Mouse (Mus musculus) 3T3-L1 (cell line): ENCODE measurements at regions not wholly inside any gene's neighbourhood (a gene's known extent, or its start where the extent isn't known, plus 50 kb on each side); places are given as distances from the start of the nearest gene placed in this dataset.

ENCODE experiments used
- DNase-seq: peaks from one replicate; pipeline ENCODE4 v3.0.0-alpha.2; 2015; ENCODE audit warnings: low read depth, low spot score

GRCm38 (mm10) chr1:105075728-105076127 lies 280.8 kb downstream of the Rnf152 start:
- DNase-seq, result no peak

GRCm38 (mm10) chr1:105074326-105074725 lies 282.2 kb downstream of the Rnf152 start:
- DNase-seq, result no peak

- no peak for DNase-seq
Measured at GRCm38 (mm10) chr1:105070661-105071455, 285.7 kb downstream of the Rnf152 start.

- no peak for DNase-seq
Measured at GRCm38 (mm10) chr1:105067902-105068301, 288.6 kb downstream of the Rnf152 start.

DNA sequence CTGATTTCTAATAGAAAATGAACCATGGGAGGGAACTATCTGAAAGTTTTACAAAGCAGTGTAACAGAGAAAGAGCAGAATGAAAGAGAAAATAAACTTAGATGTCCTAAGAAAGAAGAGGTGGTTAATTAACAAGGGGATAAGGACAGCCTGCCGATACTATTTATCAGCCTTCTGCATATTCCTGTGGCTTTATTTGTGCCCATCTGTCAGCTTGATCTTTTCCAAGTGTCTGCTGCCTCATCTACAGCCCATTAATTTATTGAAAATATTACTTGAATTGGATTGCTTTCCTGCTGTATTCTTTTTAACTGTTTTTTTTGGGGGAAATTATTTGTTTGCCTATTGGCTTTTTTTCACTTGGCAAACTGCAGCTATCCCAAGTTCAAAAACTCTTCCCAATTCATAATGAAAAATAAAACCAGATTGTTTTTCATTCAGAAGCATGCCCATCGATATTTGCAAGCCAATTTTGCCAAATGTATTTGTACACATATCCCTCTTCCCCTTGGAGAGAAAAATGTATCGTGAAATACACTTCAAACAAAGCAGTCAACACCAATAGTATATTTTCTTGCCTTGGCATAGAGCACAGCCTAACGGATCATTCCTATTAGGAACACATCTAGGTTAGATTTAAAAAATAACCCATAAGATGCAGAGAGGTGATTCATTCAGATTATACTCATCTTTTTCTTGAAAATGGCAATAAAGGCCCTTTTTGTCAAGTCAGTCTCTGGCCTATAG lies 289.3 kb downstream of the Rnf152 start:
- DNase-seq, result no peak

DNA sequence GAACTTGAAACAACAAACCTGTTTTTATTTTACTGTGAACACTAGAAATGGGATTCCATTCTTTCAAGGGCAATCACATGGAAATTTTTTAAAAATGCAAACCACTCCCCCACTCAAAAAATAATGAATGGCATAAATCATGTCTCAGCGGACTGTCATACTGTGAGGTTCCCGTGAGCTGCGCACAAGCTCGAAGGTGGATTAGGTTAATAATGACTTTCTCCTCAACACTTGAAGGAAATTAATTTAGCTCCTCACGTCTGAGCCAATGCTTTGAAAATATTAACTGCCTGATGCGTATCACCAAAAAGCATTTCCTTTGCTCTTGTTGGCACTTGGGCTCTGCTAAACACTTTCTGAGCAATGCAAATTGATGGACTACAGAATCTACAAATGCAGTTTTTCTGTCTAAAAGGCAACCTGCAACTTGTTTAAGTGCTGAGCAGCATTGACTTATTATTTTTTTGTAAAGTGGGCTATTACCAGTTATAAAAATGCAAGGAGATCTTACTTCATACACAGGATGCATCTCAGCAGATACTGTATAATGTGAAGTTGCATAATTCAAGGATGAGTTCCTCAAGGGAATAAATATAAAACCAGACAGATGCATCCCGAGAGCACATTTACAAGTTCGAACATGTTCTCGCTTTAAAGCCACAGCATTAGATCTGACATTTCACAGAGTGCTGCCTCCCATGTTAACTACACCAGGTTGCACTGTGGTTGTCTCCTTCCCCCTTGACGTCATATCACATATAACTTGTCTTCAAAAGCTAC lies 282.4 kb downstream of the Cdh20 start:
- DNase-seq, result no peak
